21 mouse cellular contexts compared by ENCODE assay signal in genomic region chr2:172927643-172928042, GRCm38 (mm10). TPM values are rescaled to one million over a fixed set of nuclear protein-coding genes. Genes with fewer than 3 reads are reported as not detected.
DNase-seq lines count a peak whose midpoint lies in the region; ATAC-seq lines count a peak whose summit lies in the region.
"Had no signal": no experiment of that assay in that cellular context is flagged by ENCODE, and none has a peak within 500 bp of the region (broad histone marks: within the 10 kb centered on the region; RNA-seq: fewer than 3 reads in every experiment).

No protein-coding gene starts in this region.

- H3K4me2 ChIP-seq in hindbrain, embryonic 11.5 days (replicated peaks; ENCODE audit: low read depth, low read length) = no peak overlapping the region
- H3K4me2 ChIP-seq: heart, embryonic 11.5 days; limb, embryonic 15.5 days; midbrain, embryonic 11.5 days; neural tube, embryonic 15.5 days had no signal

- H3K27me3 ChIP-seq in hindbrain, embryonic 11.5 days (ENCODE audit: control insufficient read depth, insufficient read depth, low read length) = peaks cover 4% of the 10 kb centered on the region
- H3K27me3 ChIP-seq: limb, embryonic 15.5 days had no signal

- no peaks in the 10 kb centered on the region for H3K9me3 ChIP-seq in hindbrain, embryonic 11.5 days (ENCODE audit: control insufficient read depth, low read length)
- H3K9me3 ChIP-seq: limb, embryonic 15.5 days; neural tube, embryonic 15.5 days had no signal

- H3K36me3 ChIP-seq in hindbrain, embryonic 11.5 days (ENCODE audit: control insufficient read depth, insufficient read depth, low read length) = no peaks in the 10 kb centered on the region
- H3K36me3 ChIP-seq: limb, embryonic 15.5 days; neural tube, embryonic 15.5 days had no signal

- 78% methylated on average over 5 of the region's 5 CpGs for WGBS in hindbrain, embryonic 11.5 days

- peaks cover 4% of the 10 kb centered on the region; the same call in 1 of the 2 replicates for H3K4me1 ChIP-seq in hindbrain, embryonic 11.5 days (replicated peaks; ENCODE audit: control insufficient read depth, insufficient read depth, low read length)
- H3K4me1 ChIP-seq: neural tube, embryonic 15.5 days had no signal

- H3K4me3 ChIP-seq in hindbrain, embryonic 11.5 days (ENCODE audit: low read depth, low read length) = no peak overlapping the region
- H3K4me3 ChIP-seq: erythroblast, embryonic 14.5 days; limb, embryonic 15.5 days; neural tube, embryonic 15.5 days had no signal

- DNase-seq in urinary bladder, adult 18-20 months (ENCODE audit: low spot score in 2 of 2) = peak; percentile 51 to 60
- no peak for DNase-seq in urinary bladder, postnatal 4 days (ENCODE audit: low spot score in 2 of 2)
- DNase-seq in naive thymus-derived CD4-positive, alpha-beta T cell, adult 2 months (ENCODE audit: low read depth) = peak; percentile 69
- no peak for DNase-seq in cerebellum, adult 9-10 months
- DNase-seq in kidney, postnatal 25 days = no peak
- no peak for DNase-seq in hindbrain, embryonic 11.5 days (ENCODE audit: low spot score)
- no peak for DNase-seq in gastrocnemius, postnatal 10 days
- DNase-seq: cerebellum, postnatal 25 days; gastrocnemius, postnatal 36 days; kidney, adult 8-10 months; kidney, postnatal 4 days; liver, postnatal 0 days had no signal

- no peak overlapping the region for H3K9ac ChIP-seq in hindbrain, embryonic 11.5 days (ENCODE audit: low read depth, low read length)
- H3K9ac ChIP-seq: limb, embryonic 15.5 days; liver, postnatal 0 days; neural tube, embryonic 15.5 days had no signal

- H3K27ac ChIP-seq in hindbrain, embryonic 11.5 days (ENCODE audit: low read depth, low read length) = no peak overlapping the region
- H3K27ac ChIP-seq: limb, embryonic 15.5 days; neural tube, embryonic 15.5 days had no signal

- ATAC-seq in granulocyte monocyte progenitor cell, adult 5-6 weeks (replicated peaks; ENCODE audit: poor library complexity, severe bottlenecking) = peak; percentile 84
- ATAC-seq in hindbrain, embryonic 11.5 days (ENCODE audit: low FRiP score) = no peak
- ATAC-seq: forebrain, embryonic 14.5 days; liver, postnatal 0 days had no signal

RNA-seq across cellular contexts. Expression of gene Bmp7, which starts 12.5 kb away (rescaled TPM):
- not detected in 2 replicates for total RNA-seq in granulocyte monocyte progenitor cell, adult 5-6 weeks (2014; fragmentation: Nextera tagmentation)
- not detected in 2 replicates for total RNA-seq in granulocyte monocyte progenitor cell, adult 5-6 weeks (2017)
- polyA plus RNA-seq in hindbrain, embryonic 11.5 days (2014; fragmentation: Nextera tagmentation; extraction: Ambion mirVana) = 16.6 and 17.9 TPM in 2 replicates
- total RNA-seq in gastrocnemius, postnatal 10 days (2021) = 1 to 10 TPM; 1.6 to 2.4 TPM
- polyA plus RNA-seq: erythroblast, embryonic 14.5 days had no signal

RNA-seq across cellular contexts. Expression of gene Spo11, which starts 49.9 kb away (rescaled TPM):
- not detected in 2 replicates for total RNA-seq in granulocyte monocyte progenitor cell, adult 5-6 weeks (2014; fragmentation: Nextera tagmentation)
- total RNA-seq in granulocyte monocyte progenitor cell, adult 5-6 weeks (2017) = not detected in 2 replicates
- polyA plus RNA-seq in hindbrain, embryonic 11.5 days (2014; fragmentation: Nextera tagmentation; extraction: Ambion mirVana) = 0.71 and 0.74 TPM in 2 replicates
- not detected for total RNA-seq in gastrocnemius, postnatal 10 days (2021)
- total RNA-seq: adrenal gland, adult 18-20 months; heart, postnatal 25 days had no signal

Comparison
In these comparisons a context has a peak if more than half of its experiments do, and no peak if none do; other contexts are left out.
1. DNase-seq: peak in urinary bladder, adult 18-20 months (2 of 2) and naive thymus-derived CD4-positive, alpha-beta T cell, adult 2 months (single experiment); none in urinary bladder, postnatal 4 days (0 of 2), cerebellum, adult 9-10 months (single experiment), kidney, postnatal 25 days (0 of 2), hindbrain, embryonic 11.5 days (single experiment) and gastrocnemius, postnatal 10 days (single experiment).